Mouse (Mus musculus) G1E (cell line): ENCODE measurements around the gene Olfr1367.

ENCODE experiments used
- CTCF ChIP-seq: IDR thresholded peaks from 2 replicates; pipeline ENCODE4 v1.5.1; 2012; ENCODE audit warnings: low read depth, low read length, inconsistent platforms, mixed read lengths
- GATA1 ChIP-seq: IDR thresholded peaks from 2 replicates; pipeline ENCODE4 v1.6.1; 2012; ENCODE audit warnings: borderline replicate concordance, low read length, inconsistent platforms, mixed read lengths
- GATA2 ChIP-seq: IDR thresholded peaks from 2 replicates; pipeline ENCODE4 v1.6.1; 2012; ENCODE audit warnings: low read depth, low read length, inconsistent platforms, borderline replicate concordance
- POLR2AphosphoS5 ChIP-seq: IDR thresholded peaks from 2 replicates; pipeline ENCODE4 v1.6.1; 2012; ENCODE audit warnings: low read depth, low read length, inconsistent platforms; ENCODE audit not compliant: insufficient replicate concordance
- TAL1 ChIP-seq: conservative IDR thresholded peaks from 2 replicates; pipeline ENCODE4 v1.6.1; 2012; ENCODE audit warnings: low read depth, low read length, inconsistent platforms, mixed read lengths

DNA sequence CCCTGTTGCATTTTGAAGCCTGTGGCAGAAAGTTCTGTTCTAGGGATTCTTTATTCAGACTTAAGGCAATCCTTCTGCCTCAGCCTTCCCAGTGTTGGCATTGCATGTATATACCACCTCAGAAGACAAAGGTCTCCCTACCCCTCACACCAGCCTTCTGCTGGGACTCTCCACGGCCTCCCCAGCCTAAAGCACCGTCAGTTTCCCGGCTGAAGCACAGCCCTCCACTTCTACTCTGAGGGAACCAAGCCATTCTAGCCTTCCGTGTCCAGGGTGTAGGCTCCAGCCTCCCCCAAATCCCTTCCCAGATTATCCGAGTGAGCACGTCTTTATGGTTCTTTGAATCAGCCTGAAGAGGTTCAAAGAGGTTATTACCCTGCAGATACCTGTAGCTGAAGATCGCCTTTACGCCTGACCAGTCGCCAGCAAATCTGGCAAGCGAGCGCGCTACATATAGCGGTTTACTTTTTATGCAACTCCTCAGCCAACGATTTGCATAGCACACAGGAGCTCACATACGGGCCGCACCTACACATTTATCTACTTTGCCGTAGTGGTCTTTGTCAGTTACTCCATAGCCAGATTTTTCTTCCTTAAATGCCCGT lies 24.7 kb upstream of the Olfr1367 start:
- no peak for TF ChIP-seq CTCF
- no peak for TF ChIP-seq POLR2AphosphoS5
- no peak for TF ChIP-seq GATA1
- TF ChIP-seq TAL1, result no peak
- TF ChIP-seq GATA2, result no peak
